Mouse (Mus musculus) embryonic fibroblast, embryonic 13.5 days (primary cell): Measurements from ENCODE around the gene Kcnq5.

ENCODE experiments used
- CTCF ChIP-seq: IDR thresholded peaks from 2 replicates; pipeline ENCODE4 v1.5.1; 2011; ENCODE audit warnings: mild to moderate bottlenecking, control low read depth, low read length, moderate library complexity, borderline replicate concordance; ENCODE audit not compliant: insufficient read depth
- POLR2A ChIP-seq: IDR thresholded peaks from 2 replicates; pipeline ENCODE4 v1.6.1; 2011; ENCODE audit warnings: low read depth, mild to moderate bottlenecking, control low read depth, low read length, moderate library complexity

GRCm38 (mm10) chr1:21411331-21412196 is 550.2 kb downstream of the Kcnq5 start:
- TF ChIP-seq POLR2A = no peak
- TF ChIP-seq CTCF = no peak
